Mouse (Mus musculus) cerebral cortex, adult 2 months (tissue): ENCODE measurements around the gene Olfr669.

Source experiments
- WGBS: fragments of 180-500 bp; shearing (Covaris S2); methylation state at CpG from one replicate; pipeline ENCODE4 v1.1.7; 2018; 5-methylcytosine and 5-hydroxymethylcytosine counted together

The Olfr669 gene

DNA sequence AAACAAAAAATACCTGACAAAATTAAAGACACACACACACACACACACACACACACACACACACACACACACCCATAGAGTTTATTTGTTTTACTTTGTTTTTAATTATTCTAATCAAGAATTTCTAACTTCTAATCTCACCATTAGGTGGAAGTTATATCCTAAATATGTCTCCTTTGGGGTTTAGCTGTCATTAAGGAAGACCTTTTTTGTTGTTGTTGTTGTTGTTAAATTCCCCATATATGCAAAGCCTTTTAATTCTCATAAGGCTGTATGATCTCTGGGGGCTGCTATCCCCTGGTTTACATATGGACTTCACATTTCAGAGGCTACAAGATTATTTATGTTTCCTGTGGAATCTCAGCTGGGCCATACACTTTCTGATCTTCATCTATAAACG is at the start of gene Olfr669:
Gene Olfr669, plus strand, starts transcription at position 301 of the 400 bp plus-strand sequence.
- WGBS, result 90% methylated on average over 1 of the region's 1 CpGs

DNA sequence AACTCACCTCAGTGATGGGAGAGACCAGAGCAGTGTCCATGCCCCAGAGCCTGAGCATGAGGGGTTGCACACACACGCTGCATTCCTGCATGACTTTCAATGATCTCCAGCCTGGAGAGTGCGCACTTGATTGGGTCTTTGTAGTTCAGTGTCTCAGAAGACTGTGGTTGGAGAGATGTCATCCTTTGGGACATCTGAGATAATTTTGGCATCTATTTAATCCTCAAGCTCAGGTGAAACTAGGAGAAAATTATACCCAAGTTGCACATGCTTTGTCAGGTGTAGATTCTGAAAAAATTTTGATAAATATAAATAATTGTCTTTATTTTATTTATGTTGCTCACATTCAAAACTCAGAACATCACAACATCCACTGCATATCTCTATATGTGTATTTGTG is 38.2 kb upstream of the Olfr669 start, which contains the start of gene Olfr666:
Gene Olfr666, minus strand, starts transcription at position 101 of the 400 bp plus-strand sequence.
- WGBS, result 93% methylated on average over 2 of the region's 2 CpGs

DNA sequence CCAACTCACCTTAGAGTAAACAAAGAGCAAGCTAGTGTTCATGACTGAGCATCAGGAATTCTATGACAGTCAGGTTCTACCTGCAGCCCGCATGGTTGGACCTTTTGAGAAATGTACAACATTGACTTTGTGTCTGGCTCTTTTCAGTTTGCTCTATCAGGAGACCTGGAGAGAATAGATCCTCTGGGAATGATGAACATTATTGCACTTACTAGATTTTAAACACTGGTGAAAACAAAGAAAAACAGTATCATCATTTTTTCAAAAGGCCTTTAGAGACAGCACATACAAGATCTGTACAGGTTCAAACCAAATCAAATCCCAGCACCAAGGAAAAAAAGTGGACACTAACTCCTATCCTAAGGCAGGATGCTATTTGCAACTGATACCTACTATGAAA is 12.7 kb upstream of the Olfr669 start, which contains the start of gene Olfr667:
Gene Olfr667, minus strand, starts transcription at position 101 of the 400 bp plus-strand sequence.
- 85% methylated on average over 1 of the region's 1 CpGs for whole genome bisulfite sequencing

DNA sequence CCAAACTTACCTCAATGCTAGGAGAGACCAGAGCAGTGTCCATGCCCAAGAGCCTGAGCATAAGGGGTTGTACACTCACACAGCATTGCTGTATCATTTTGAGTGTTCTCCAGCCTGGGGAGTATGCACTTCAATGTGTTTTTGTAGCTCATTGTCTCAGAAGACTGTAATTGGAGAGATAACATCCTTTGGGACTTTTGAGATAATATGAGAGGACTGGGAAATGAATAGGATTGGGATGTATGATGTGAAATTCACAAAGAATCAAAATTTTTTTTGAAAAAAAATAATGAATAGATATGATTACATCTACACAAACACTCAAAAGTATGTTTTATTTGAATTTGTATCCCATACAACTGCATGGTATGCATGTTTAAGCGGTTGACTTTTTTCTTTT is 6.1 kb upstream of the Olfr669 start, which contains the start of gene Olfr668:
Gene Olfr668, minus strand, starts transcription at position 101 of the 400 bp plus-strand sequence.
- 76% methylated on average over 1 of the region's 1 CpGs for WGBS

DNA sequence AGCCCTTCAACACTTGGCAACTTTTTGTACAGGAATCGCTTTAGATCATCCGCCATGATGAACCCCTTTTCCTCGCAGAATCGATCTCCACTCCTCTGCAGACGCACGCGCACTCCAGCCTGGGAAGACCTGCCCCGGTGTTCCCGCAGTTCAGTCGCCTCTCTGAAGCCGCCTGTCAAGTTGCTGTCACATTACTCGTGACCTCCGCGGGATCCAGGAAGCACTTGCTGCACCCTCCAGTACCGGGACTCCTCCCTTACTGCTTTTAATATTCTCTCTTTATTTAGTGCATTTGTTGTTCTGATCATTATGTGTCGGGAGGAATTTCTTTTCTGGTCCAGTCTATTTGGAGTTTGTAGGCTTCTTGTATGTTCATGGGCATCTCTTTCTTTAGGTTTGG is 16.2 kb downstream of the Olfr669 start:
- 95% methylated on average over 16 of the region's 16 CpGs for WGBS

DNA sequence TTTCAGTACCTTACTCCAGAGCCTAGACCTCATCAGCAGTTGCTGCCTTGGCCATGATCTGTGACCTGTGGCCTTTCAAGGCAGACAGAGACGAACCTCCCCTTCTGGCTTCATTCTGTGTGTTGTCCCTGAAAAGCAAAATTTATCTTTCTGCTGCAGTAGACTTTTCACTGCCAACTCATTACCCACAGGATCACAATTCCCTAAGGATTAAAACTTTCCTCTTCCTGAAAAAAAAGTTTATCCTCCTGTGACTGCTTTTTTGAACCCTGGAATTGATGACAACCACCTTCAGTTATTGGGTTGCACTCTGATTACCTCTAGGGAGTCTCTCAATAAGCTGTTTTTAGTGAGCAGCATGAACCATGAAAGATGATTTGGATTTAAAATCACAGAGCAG is 28.5 kb downstream of the Olfr669 start, which contains the start of gene Olfr670:
Gene Olfr670, minus strand, starts transcription at position 101 of the 400 bp plus-strand sequence.
- WGBS, result 47% methylated on average over 1 of the region's 1 CpGs

DNA sequence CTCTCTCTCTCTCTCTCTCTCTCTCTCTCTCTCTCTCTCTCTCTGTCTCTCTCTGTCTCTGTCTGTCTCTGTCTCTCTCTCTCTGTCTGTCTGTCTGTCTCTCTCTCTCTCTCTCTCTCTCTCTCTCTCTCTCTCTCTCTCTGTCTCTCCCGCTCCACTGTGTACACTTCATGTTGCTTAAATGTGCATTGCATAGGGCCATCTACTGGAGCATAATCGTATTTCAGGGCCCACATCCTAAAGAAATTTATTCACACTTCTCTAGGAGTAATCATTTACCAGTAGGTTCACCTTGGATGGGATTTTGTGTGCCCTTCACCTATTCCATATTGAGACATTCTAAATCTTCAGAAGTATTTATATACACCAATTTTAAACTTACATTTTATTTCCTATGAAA is 38.5 kb downstream of the Olfr669 start:
- WGBS, result 58% methylated on average over 2 of the region's 2 CpGs

DNA sequence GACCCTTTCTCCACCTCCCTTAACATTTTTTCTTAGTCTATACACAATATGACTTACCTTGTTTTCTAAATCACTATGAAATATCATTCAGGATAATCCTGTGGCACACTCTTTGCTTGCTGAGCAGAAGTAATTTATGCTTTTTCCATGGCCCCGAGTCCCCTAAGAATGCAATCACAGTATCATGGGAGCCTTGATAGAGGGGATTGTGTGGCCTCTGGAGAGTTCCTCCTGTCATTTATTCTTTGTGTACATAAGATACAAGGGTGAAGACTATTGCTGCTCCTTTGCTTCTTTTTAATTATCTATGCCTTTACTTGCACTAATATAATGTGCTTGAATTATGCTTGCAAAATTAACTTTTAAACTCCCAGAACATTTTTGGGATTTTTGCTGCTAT is 45.0 kb downstream of the Olfr669 start, which contains the start of gene Olfr671:
Gene Olfr671, minus strand, starts transcription at position 101 of the 400 bp plus-strand sequence.
- 75% methylated on average over 1 of the region's 1 CpGs for WGBS
